In genomic region chr5:114807893-114808292, GRCm38 (mm10) we compare ENCODE assay signal across 22 mouse cellular contexts. TPM values are rescaled to one million over a fixed set of nuclear protein-coding genes. Genes with fewer than 3 reads are reported as not detected.
DNase-seq lines count a peak whose midpoint lies in the region; ATAC-seq and TF ChIP-seq lines count a peak whose summit lies in the region.
"Had no signal": no experiment of that assay in that cellular context is flagged by ENCODE, and none has a peak within 500 bp of the region (broad histone marks: within the 10 kb centered on the region; RNA-seq: fewer than 3 reads in every experiment).

No protein-coding gene starts in this region.

- H3K9me3 ChIP-seq in heart, embryonic 16.5 days (replicated peaks; ENCODE audit: control insufficient read depth, low read length), result no peaks in the 10 kb centered on the region
- no peaks in the 10 kb centered on the region for H3K9me3 ChIP-seq in megakaryocyte, embryonic 14.5 days
- H3K9me3 ChIP-seq in liver, postnatal 0 days (ENCODE audit: low read length), result no peaks in the 10 kb centered on the region
- H3K9me3 ChIP-seq: hindbrain, embryonic 10.5 days; midbrain, embryonic 15.5 days; stomach, embryonic 15.5 days had no signal

- ATAC-seq in heart, embryonic 16.5 days (replicated peaks; ENCODE audit: extremely low read depth, insufficient read depth, low FRiP score), result no peak
- ATAC-seq in megakaryocyte, adult 5-6 weeks (ENCODE audit: poor library complexity, severe bottlenecking), result no peak
- ATAC-seq in liver, postnatal 0 days, result no peak
- ATAC-seq: inflammation-experienced regulatory T-cells, adult 6 months had no signal

- peak overlapping the region; percentile 84 for H3K27ac ChIP-seq in heart, embryonic 16.5 days (ENCODE audit: low read length)
- peak overlapping the region; percentile 82; the same call in 1 of the 2 replicates for H3K27ac ChIP-seq in liver, postnatal 0 days (ENCODE audit: low read depth)
- H3K27ac ChIP-seq: hindbrain, embryonic 10.5 days had no signal

- WGBS in heart, embryonic 16.5 days, result 66% methylated on average over 6 of the region's 6 CpGs
- 55% methylated on average over 6 of the region's 6 CpGs for WGBS in liver, postnatal 0 days (ENCODE audit: insufficient replicate concordance)

- DNase-seq in embryo, embryonic 10.5 days (ENCODE audit: low spot score), result peak; percentile 18
- DNase-seq in embryo, embryonic 11 days, result no peak
- DNase-seq in heart, postnatal 25 days (ENCODE audit: low spot score), result no peak
- no peak for DNase-seq in liver, postnatal 0 days
- DNase-seq in layer of hippocampus, postnatal 25 days (ENCODE audit: extremely low spot score in 1 of 2, low spot score in 1 of 2), result no peak
- DNase-seq: adrenal gland, postnatal 10 days; cerebellum, adult 2 months; forebrain, postnatal 0 days; kidney, postnatal 4 days; lung, postnatal 36 days; spleen, adult 18-20 months had no signal

- H3K4me1 ChIP-seq in heart, embryonic 16.5 days (ENCODE audit: control insufficient read depth, insufficient read depth, low read length), result peaks cover 28% of the 10 kb centered on the region
- peaks cover 92% of the 10 kb centered on the region for H3K4me1 ChIP-seq in megakaryocyte, embryonic 14.5 days
- peaks cover 22% of the 10 kb centered on the region for H3K4me1 ChIP-seq in liver, postnatal 0 days (ENCODE audit: insufficient read depth)

- H3K27me3 ChIP-seq in heart, embryonic 16.5 days (ENCODE audit: control insufficient read depth, insufficient read depth, low read length), result no peaks in the 10 kb centered on the region
- no peaks in the 10 kb centered on the region for H3K27me3 ChIP-seq in megakaryocyte, embryonic 14.5 days (replicated peaks)
- H3K27me3 ChIP-seq in liver, postnatal 0 days (ENCODE audit: insufficient read depth, low read length), result no peaks in the 10 kb centered on the region
- H3K27me3 ChIP-seq: midbrain, embryonic 15.5 days; stomach, embryonic 15.5 days had no signal

- intact Hi-C loops in heart, postnatal 25 days (cut with DNase I), result loop anchor here (2.0 to 5.0 kb wide), 2 partner anchors 33 to 101 kb away; partner anchors contain the start of genes Ankrd13a, Git2 and Tchp

- no peak for TF ChIP-seq CTCF in liver, postnatal 0 days (IDR thresholded peaks at IDR 0.05; ENCODE audit: low read depth)

- no peak overlapping the region for H3K4me3 ChIP-seq in heart, embryonic 16.5 days (ENCODE audit: low read length)
- peak overlapping the region; percentile 92 for H3K4me3 ChIP-seq in megakaryocyte, embryonic 14.5 days (replicated peaks)
- H3K4me3 ChIP-seq in liver, postnatal 0 days (ENCODE audit: low read depth, low read length), result no peak overlapping the region
- H3K4me3 ChIP-seq: hindbrain, embryonic 10.5 days; midbrain, embryonic 15.5 days; stomach, embryonic 15.5 days had no signal

- TF ChIP-seq EP300 in liver, postnatal 0 days (IDR thresholded peaks at IDR 0.05; ENCODE audit: low read depth), result no peak

- H3K9ac ChIP-seq in heart, embryonic 16.5 days (ENCODE audit: low read length), result no peak overlapping the region; the same call in 1 of the 2 replicates
- no peak overlapping the region for H3K9ac ChIP-seq in liver, postnatal 0 days (replicated peaks)
- H3K9ac ChIP-seq: forebrain, postnatal 0 days; midbrain, embryonic 15.5 days; stomach, embryonic 15.5 days had no signal

- peaks cover 16% of the 10 kb centered on the region for H3K36me3 ChIP-seq in heart, embryonic 16.5 days (ENCODE audit: control insufficient read depth, insufficient read depth)
- H3K36me3 ChIP-seq in megakaryocyte, embryonic 14.5 days (replicated peaks; ENCODE audit: low read length), result peaks cover 62% of the 10 kb centered on the region
- peaks cover 32% of the 10 kb centered on the region for H3K36me3 ChIP-seq in liver, postnatal 0 days (replicated peaks; ENCODE audit: insufficient read depth, low read length)

- H3K4me2 ChIP-seq in heart, embryonic 16.5 days (ENCODE audit: low read depth, low read length), result peak overlapping the region; percentile 2; the same call in 1 of the 2 replicates
- no peak overlapping the region for H3K4me2 ChIP-seq in liver, postnatal 0 days (ENCODE audit: low read depth, low read length)
- H3K4me2 ChIP-seq: midbrain, embryonic 15.5 days; stomach, embryonic 15.5 days had no signal

RNA-seq across cellular contexts. Expression of gene 1500011B03Rik, which starts 15.4 kb away (rescaled TPM):
- 41.8 and 48.5 TPM in 2 replicates for polyA plus RNA-seq in heart, embryonic 16.5 days (2015; fragmentation: Nextera tagmentation; extraction: Ambion mirVana)
- total RNA-seq in heart, postnatal 25 days (2021), result 1 to 10 TPM; 5.1 to 5.7 TPM
- 24.5 and 89.4 TPM in 2 replicates for polyA plus RNA-seq in megakaryocyte, embryonic 14.5 days (2012; ENCODE audit: insufficient read depth, low replicate concordance)
- 30.6 and 45.3 TPM in 2 replicates for total RNA-seq in megakaryocyte, adult 5-6 weeks (2015)
- total RNA-seq in megakaryocyte, adult 5-6 weeks (2017), result 19.1 and 24.0 TPM in 2 replicates
- 31.2 and 32.5 TPM in 2 replicates for polyA plus RNA-seq in liver, postnatal 0 days (2015; fragmentation: Nextera tagmentation; extraction: Ambion mirVana)
- 100 to 1,000 TPM; 162 to 172 TPM for total RNA-seq in layer of hippocampus, postnatal 25 days (2021)

RNA-seq across cellular contexts. Expression of gene Git2, which starts 32.6 kb away (rescaled TPM):
- 38.6 and 46.6 TPM in 2 replicates for polyA plus RNA-seq in heart, embryonic 16.5 days (2015; fragmentation: Nextera tagmentation; extraction: Ambion mirVana)
- total RNA-seq in heart, postnatal 25 days (2021), result 10 to 100 TPM; 29.1 to 37.9 TPM
- polyA plus RNA-seq in megakaryocyte, embryonic 14.5 days (2012; ENCODE audit: insufficient read depth, low replicate concordance), result 48.3 and 136 TPM in 2 replicates
- total RNA-seq in megakaryocyte, adult 5-6 weeks (2015), result 93.8 and 97.0 TPM in 2 replicates
- total RNA-seq in megakaryocyte, adult 5-6 weeks (2017), result 87.1 and 107 TPM in 2 replicates
- 10.5 and 11.1 TPM in 2 replicates for polyA plus RNA-seq in liver, postnatal 0 days (2015; fragmentation: Nextera tagmentation; extraction: Ambion mirVana)
- 10 to 100 TPM; 35.9 to 47.2 TPM for total RNA-seq in layer of hippocampus, postnatal 25 days (2021)

RNA-seq across cellular contexts. Expression of gene Ankrd13a, which starts 33.4 kb away (rescaled TPM):
- polyA plus RNA-seq in heart, embryonic 16.5 days (2015; fragmentation: Nextera tagmentation; extraction: Ambion mirVana), result 28.4 and 33.7 TPM in 2 replicates
- 10 to 100 TPM; 31.3 to 35.2 TPM for total RNA-seq in heart, postnatal 25 days (2021)
- 99.9 and 118 TPM in 2 replicates for polyA plus RNA-seq in megakaryocyte, embryonic 14.5 days (2012; ENCODE audit: insufficient read depth, low replicate concordance)
- total RNA-seq in megakaryocyte, adult 5-6 weeks (2015), result 169 and 170 TPM in 2 replicates
- 204 and 225 TPM in 2 replicates for total RNA-seq in megakaryocyte, adult 5-6 weeks (2017)
- polyA plus RNA-seq in liver, postnatal 0 days (2015; fragmentation: Nextera tagmentation; extraction: Ambion mirVana), result 26.7 TPM in 2 replicates
- 10 to 100 TPM; 41.1 to 43.1 TPM for total RNA-seq in layer of hippocampus, postnatal 25 days (2021)

RNA-seq across cellular contexts. Expression of gene 4930519G04Rik, which starts 45.6 kb away (rescaled TPM):
- polyA plus RNA-seq in heart, embryonic 16.5 days (2015; fragmentation: Nextera tagmentation; extraction: Ambion mirVana), result not detected in 2 replicates
- total RNA-seq in heart, postnatal 25 days (2021), result not detected
- 0.20 TPM in 1 of 2 replicates, not detected in the other for polyA plus RNA-seq in megakaryocyte, embryonic 14.5 days (2012; ENCODE audit: insufficient read depth, low replicate concordance)
- total RNA-seq in megakaryocyte, adult 5-6 weeks (2015), result 0.16 and 0.30 TPM in 2 replicates
- total RNA-seq in megakaryocyte, adult 5-6 weeks (2017), result 0.24 and 0.84 TPM in 2 replicates
- polyA plus RNA-seq in liver, postnatal 0 days (2015; fragmentation: Nextera tagmentation; extraction: Ambion mirVana), result not detected in 2 replicates
- not detected for total RNA-seq in layer of hippocampus, postnatal 25 days (2021)
- total RNA-seq: adrenal gland, postnatal 10 days; common myeloid progenitor, adult 5-6 weeks; forebrain, postnatal 0 days; gastrocnemius, adult 8-10 months had no signal
- polyA plus RNA-seq: cerebellum, adult 2 months; forebrain, postnatal 0 days; hindbrain, embryonic 10.5 days; inflammation-experienced regulatory T-cells, adult 6 months; limb, embryonic 14.5 days; midbrain, embryonic 15.5 days; stomach, embryonic 15.5 days had no signal

RNA-seq across cellular contexts. Expression of gene Gm9936, which starts 50.6 kb away (rescaled TPM):
- not detected in 2 replicates for polyA plus RNA-seq in heart, embryonic 16.5 days (2015; fragmentation: Nextera tagmentation; extraction: Ambion mirVana)
- not detected for total RNA-seq in heart, postnatal 25 days (2021)
- polyA plus RNA-seq in megakaryocyte, embryonic 14.5 days (2012; ENCODE audit: insufficient read depth, low replicate concordance), result not detected in 2 replicates
- not detected in 2 replicates for total RNA-seq in megakaryocyte, adult 5-6 weeks (2015)
- total RNA-seq in megakaryocyte, adult 5-6 weeks (2017), result not detected in 2 replicates
- polyA plus RNA-seq in liver, postnatal 0 days (2015; fragmentation: Nextera tagmentation; extraction: Ambion mirVana), result not detected in 2 replicates
- total RNA-seq in layer of hippocampus, postnatal 25 days (2021), result under 1 TPM; 0.75 to 0.84 TPM
- total RNA-seq: common myeloid progenitor, adult 5-6 weeks; gastrocnemius, adult 8-10 months had no signal
- polyA plus RNA-seq: erythroblast, embryonic 14.5 days; inflammation-experienced regulatory T-cells, adult 6 months had no signal
